Mouse (Mus musculus) lung, embryonic 16.5 days (tissue): ENCODE measurements at regions not wholly inside any gene's neighbourhood (a gene's known extent, or its start where the extent isn't known, plus 50 kb on each side); places are given as distances from the start of the nearest gene placed in this dataset.

Experiments
- ATAC-seq: fragments of 200-750 bp; cut with Nextera tagmentation; 2 replicates; pipeline ENCODE4 v1.8.0; 2017; ENCODE audit warnings: low read depth, mild to moderate bottlenecking, moderate library complexity
- H3K27ac ChIP-seq: fragments of 300-500 bp; sonication (generic); 2 replicates; pipeline ENCODE4 v1.5.1; 2014; ENCODE audit warnings: mild to moderate bottlenecking, control low read depth, low read length
- H3K27me3 ChIP-seq: fragments of 300-500 bp; sonication (generic); 2 replicates; pipeline ENCODE4 v1.6.1; 2014; ENCODE audit warnings: low read depth, low read length, mixed read lengths; ENCODE audit not compliant: control insufficient read depth, insufficient read depth
- H3K36me3 ChIP-seq: fragments of 300-500 bp; sonication (generic); 2 replicates; pipeline ENCODE4 v1.6.1; 2014; ENCODE audit warnings: low read length; ENCODE audit not compliant: control insufficient read depth, insufficient read depth
- H3K4me1 ChIP-seq: fragments of 300-500 bp; sonication (generic); replicated peaks from 2 replicates; pipeline ENCODE4 v1.6.1; 2014; ENCODE audit warnings: low read length, mixed read lengths; ENCODE audit not compliant: control insufficient read depth, insufficient read depth
- H3K4me2 ChIP-seq: fragments of 300-500 bp; sonication (generic); 2 replicates; pipeline ENCODE4 v1.6.1; 2014; ENCODE audit warnings: low read depth, low read length, control low read depth
- H3K4me3 ChIP-seq: fragments of 300-500 bp; sonication (generic); 2 replicates; pipeline ENCODE4 v1.5.1; 2014; ENCODE audit warnings: mild to moderate bottlenecking, low read length, control low read depth
- H3K9ac ChIP-seq: fragments of 300-500 bp; sonication (generic); 2 replicates; pipeline ENCODE4 v1.6.1; 2014; ENCODE audit warnings: low read length, control low read depth
- H3K9me3 ChIP-seq: fragments of 300-500 bp; sonication (generic); 2 replicates; pipeline ENCODE4 v1.6.1; 2016; ENCODE audit warnings: low read length; ENCODE audit not compliant: control insufficient read depth
- WGBS: fragments of 180-500 bp; shearing (Covaris S2); extraction: QIAGEN DNeasy Blood & Tissue Kit; methylation state at CpG from one replicate; pipeline ENCODE4 v1.1.7; 2014; 5-methylcytosine and 5-hydroxymethylcytosine counted together

- 60% methylated on average over 2 of the region's 2 CpGs for WGBS
- H3K27ac ChIP-seq: no peak overlapping the region
- H3K9ac ChIP-seq: no peak overlapping the region
- H3K36me3 ChIP-seq: no peaks in the 10 kb centered on the region
- H3K9me3 ChIP-seq: no peaks in the 10 kb centered on the region
- H3K4me2 ChIP-seq: no peak overlapping the region
- H3K27me3 ChIP-seq: no peaks in the 10 kb centered on the region
- no peaks in the 10 kb centered on the region for H3K4me1 ChIP-seq
- no peak overlapping the region for H3K4me3 ChIP-seq
- no peak for ATAC-seq
Observed at GRCm38 (mm10) chr14:14552201-14552600, 149.9 kb upstream of the Slc4a7 start.

DNA sequence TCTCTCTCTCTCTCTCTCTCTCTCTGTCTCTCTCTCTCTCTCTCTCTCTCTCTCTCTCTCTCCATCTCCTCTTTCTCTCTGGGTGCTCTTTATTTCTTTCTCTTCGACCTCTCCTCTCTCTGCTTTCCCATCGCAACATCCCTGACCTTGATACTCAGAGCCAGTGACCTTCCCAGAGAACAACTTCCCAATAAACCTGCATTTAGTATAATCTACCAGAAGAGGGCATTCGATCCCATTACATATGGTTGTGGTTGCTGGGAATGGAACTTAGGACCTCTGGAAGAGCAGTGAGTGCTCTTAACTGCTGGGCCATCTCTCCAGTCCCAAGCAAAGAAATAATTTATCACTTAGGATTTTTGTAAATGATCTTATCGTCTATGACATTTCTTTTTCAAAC lies 127.2 kb upstream of the Slc4a7 start:
- Histone ChIP-seq H3K4me1 (no peaks in the 10 kb centered on the region), H3K4me3 (no peak overlapping the region), H3K9me3 (no peaks in the 10 kb centered on the region), H3K9ac (no peak overlapping the region), H3K27ac (no peak overlapping the region), H3K4me2 (no peak overlapping the region), H3K36me3 (no peaks in the 10 kb centered on the region), H3K27me3 (no peaks in the 10 kb centered on the region)
- ATAC-seq: no peak
- WGBS: 69% methylated on average over 4 of the region's 4 CpGs

GRCm38 (mm10) chr14:14591939-14592338 lies 110.1 kb upstream of the Slc4a7 start:
- no peak for ATAC-seq
- H3K27me3 ChIP-seq: no peaks in the 10 kb centered on the region
- H3K4me2 ChIP-seq: no peak overlapping the region
- H3K9ac ChIP-seq: no peak overlapping the region
- no peaks in the 10 kb centered on the region for H3K36me3 ChIP-seq
- H3K4me1 ChIP-seq: no peaks in the 10 kb centered on the region
- H3K27ac ChIP-seq: no peak overlapping the region
- H3K9me3 ChIP-seq: no peaks in the 10 kb centered on the region
- H3K4me3 ChIP-seq: no peak overlapping the region
- 61% methylated on average over 2 of the region's 2 CpGs for WGBS

DNA sequence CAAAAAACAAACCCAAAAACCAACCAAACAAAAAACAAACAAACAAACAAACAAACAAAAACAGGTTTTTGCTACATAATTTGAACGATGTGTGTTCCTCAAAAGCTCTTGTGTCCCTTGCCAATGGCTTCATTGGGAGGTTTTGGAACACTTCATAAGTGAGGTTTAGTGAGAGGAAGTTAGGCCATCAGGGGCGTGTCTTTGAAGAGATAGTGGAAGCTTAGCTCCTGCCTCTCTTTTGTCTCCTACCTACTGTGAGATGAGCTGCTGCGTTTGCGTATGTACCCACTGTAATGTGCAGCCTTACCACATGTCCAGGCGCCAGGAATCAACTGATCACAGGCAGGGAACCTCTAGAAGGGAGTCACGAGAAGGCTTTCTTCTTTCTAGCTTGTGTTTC lies 107.3 kb upstream of the Slc4a7 start:
- no peak overlapping the region for H3K9ac ChIP-seq
- H3K36me3 ChIP-seq: no peaks in the 10 kb centered on the region
- no peaks in the 10 kb centered on the region for H3K4me1 ChIP-seq
- H3K9me3 ChIP-seq: no peaks in the 10 kb centered on the region
- no peak overlapping the region for H3K4me2 ChIP-seq
- H3K4me3 ChIP-seq: no peak overlapping the region
- no peak for ATAC-seq
- 79% methylated on average over 6 of the region's 6 CpGs for WGBS
- H3K27ac ChIP-seq: no peak overlapping the region
- H3K27me3 ChIP-seq: no peaks in the 10 kb centered on the region

DNA sequence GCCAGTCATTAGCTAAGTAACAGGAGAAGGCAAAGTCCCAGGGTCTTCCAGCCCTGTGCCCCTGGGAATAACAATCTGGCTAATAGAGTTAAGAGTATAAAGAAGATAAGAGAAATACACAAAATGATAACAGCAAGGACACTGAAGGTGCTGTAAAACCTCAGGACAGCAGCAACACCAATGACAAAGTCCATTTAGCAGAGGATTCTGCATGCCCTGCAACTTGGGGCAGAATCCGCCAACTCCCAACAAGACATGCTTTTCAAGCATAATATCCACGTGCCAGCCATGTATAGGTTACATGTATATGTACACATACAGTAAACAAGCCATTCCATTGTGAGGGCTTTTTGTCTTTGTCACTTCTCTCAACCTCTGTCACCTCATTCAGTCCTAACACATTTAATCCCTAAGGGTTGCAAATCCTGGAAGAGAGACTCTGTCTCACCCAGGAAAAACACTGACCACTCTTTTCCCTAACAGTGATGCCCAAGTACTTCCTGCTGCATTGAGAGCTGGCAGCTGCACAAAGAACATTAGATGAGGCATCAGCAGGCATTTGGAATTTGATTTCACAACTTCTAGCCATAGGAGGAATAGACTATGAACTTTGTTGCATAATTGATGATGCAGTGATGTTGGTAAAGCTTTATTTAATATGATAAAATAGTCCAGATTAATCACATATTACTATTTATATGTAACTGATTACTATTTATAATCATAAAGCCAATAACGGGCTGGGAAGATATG lies 105.8 kb upstream of the Slc4a7 start:
- Histone ChIP-seq H3K4me2 (no peak overlapping the region), H3K4me3 (no peak overlapping the region), H3K36me3 (no peaks in the 10 kb centered on the region), H3K4me1 (no peaks in the 10 kb centered on the region), H3K9me3 (no peaks in the 10 kb centered on the region), H3K9ac (no peak overlapping the region), H3K27ac (no peak overlapping the region), H3K27me3 (no peaks in the 10 kb centered on the region)
- no peak for ATAC-seq
- 72% methylated on average over 3 of the region's 3 CpGs for WGBS

DNA sequence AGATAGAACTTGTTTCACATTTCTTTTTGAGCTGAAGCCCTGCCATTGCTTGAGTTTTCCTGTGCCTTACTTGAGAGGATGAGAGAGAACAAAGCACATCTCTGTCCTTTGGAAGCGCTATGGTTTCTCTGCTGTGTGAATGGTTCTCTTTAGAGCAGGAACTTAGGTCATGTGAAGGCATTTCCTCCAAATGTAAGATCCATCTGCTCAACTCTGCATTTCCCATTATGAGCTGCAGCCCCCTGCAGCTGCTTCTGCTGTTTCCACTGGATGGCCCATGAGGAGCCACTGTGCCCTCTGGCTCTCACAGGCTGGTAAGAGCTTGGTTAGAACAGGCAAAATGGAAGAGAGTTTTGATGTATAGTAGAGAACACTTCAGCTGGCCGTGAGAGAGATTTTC lies 102.5 kb upstream of the Slc4a7 start:
- H3K9ac ChIP-seq: no peak overlapping the region
- H3K36me3 ChIP-seq: no peaks in the 10 kb centered on the region
- no peaks in the 10 kb centered on the region for H3K9me3 ChIP-seq
- no peaks in the 10 kb centered on the region for H3K27me3 ChIP-seq
- no peak overlapping the region for H3K4me2 ChIP-seq
- no peak for ATAC-seq
- H3K27ac ChIP-seq: no peak overlapping the region
- H3K4me1 ChIP-seq: no peaks in the 10 kb centered on the region
- 69% methylated on average over 2 of the region's 2 CpGs for WGBS
- H3K4me3 ChIP-seq: no peak overlapping the region

GRCm38 (mm10) chr14:14599990-14600389 lies 102.1 kb upstream of the Slc4a7 start:
- no peaks in the 10 kb centered on the region for H3K4me1 ChIP-seq
- no peak for ATAC-seq
- no peak overlapping the region for H3K9ac ChIP-seq
- H3K4me2 ChIP-seq: no peak overlapping the region
- no peak overlapping the region for H3K4me3 ChIP-seq
- no peaks in the 10 kb centered on the region for H3K36me3 ChIP-seq
- H3K9me3 ChIP-seq: no peaks in the 10 kb centered on the region
- H3K27me3 ChIP-seq: no peaks in the 10 kb centered on the region
- H3K27ac ChIP-seq: no peak overlapping the region
- 57% methylated on average over 6 of the region's 6 CpGs for whole genome bisulfite sequencing

DNA sequence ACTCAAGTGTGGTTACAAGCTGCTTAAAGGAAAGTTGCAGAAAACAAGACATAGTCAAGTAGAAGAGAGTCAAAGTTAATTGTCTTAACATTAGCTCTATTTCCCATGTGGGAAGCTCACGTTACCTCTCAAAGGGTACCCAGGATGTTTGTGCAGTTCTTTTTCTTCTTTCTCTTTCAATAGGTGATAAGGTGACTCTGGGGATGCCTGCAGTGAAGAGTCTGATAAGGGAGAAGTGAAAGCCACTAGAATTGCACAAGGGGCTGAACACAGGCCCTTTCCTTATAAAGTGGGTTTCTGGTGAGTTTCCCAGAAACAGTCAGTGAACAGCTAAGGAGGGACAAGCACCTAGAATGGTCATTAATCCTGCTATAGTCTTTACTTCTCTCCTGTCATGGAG lies 98.6 kb upstream of the Slc4a7 start:
- Histone ChIP-seq H3K4me2 (no peak overlapping the region), H3K9ac (no peak overlapping the region), H3K4me3 (no peak overlapping the region), H3K27ac (no peak overlapping the region), H3K36me3 (no peaks in the 10 kb centered on the region), H3K27me3 (no peaks in the 10 kb centered on the region), H3K9me3 (no peaks in the 10 kb centered on the region), H3K4me1 (no peaks in the 10 kb centered on the region)
- 42% methylated on average over 1 of the region's 1 CpGs for WGBS
- no peak for ATAC-seq

DNA sequence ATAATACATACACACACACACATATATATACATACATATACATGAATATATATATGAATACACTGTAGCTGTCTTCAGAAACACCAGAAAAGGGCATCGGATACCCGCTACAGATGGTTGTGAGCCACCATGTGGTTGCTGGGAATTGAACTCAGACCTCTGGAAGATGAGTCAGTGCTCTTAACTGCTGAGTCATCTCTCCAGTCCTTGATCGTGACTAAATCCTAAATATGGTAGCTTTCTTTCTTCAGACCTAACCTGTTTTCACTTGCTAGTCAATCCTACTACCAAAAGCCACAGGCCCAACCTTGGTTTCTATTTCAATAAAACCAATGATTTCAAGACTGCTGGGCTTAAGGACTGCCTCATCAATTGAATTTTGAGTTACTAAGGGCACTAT lies 95.0 kb upstream of the Slc4a7 start:
- no peak overlapping the region for H3K9ac ChIP-seq

GRCm38 (mm10) chr14:14612245-14612644 lies 89.8 kb upstream of the Slc4a7 start:
- Histone ChIP-seq H3K27me3 (no peaks in the 10 kb centered on the region), H3K4me3 (no peak overlapping the region), H3K27ac (no peak overlapping the region), H3K4me1 (no peaks in the 10 kb centered on the region), H3K9ac (no peak overlapping the region), H3K36me3 (no peaks in the 10 kb centered on the region), H3K4me2 (no peak overlapping the region), H3K9me3 (no peaks in the 10 kb centered on the region)
- WGBS: 62% methylated on average over 3 of the region's 3 CpGs
- ATAC-seq: no peak

More for the DNA sequence above, 95.0 kb upstream of the Slc4a7 start:
- no peaks in the 10 kb centered on the region for H3K4me1 ChIP-seq
- no peak overlapping the region for H3K4me2 ChIP-seq
- H3K27me3 ChIP-seq: no peaks in the 10 kb centered on the region
- H3K9me3 ChIP-seq: no peaks in the 10 kb centered on the region
- H3K27ac ChIP-seq: no peak overlapping the region
- no peak overlapping the region for H3K4me3 ChIP-seq
- no peaks in the 10 kb centered on the region for H3K36me3 ChIP-seq
- ATAC-seq: no peak
- WGBS: 84% methylated on average over 3 of the region's 3 CpGs
